ENCODE assay signal across 9 mouse cellular contexts in genomic region chr13:95807106-95807750, GRCm38 (mm10).
A peak's percentile ranks its signal among the peaks of the same experiment; 100 is the strongest.
DNase-seq lines count a peak whose midpoint lies in the region; ATAC-seq lines count a peak whose summit lies in the region.
"Had no signal": no experiment of that assay in that cellular context is flagged by ENCODE, and none has a peak within 500 bp of the region (broad histone marks: within the 10 kb centered on the region; RNA-seq: fewer than 3 reads in every experiment).

No protein-coding gene starts in this region.

- H3K4me1 ChIP-seq in forebrain, embryonic 11.5 days (replicated peaks; ENCODE audit: control insufficient read depth, insufficient read depth, low read length): peaks cover 5% of the 10 kb centered on the region; the same call in 1 of the 2 replicates
- peaks cover 4% of the 10 kb centered on the region; the same call in 1 of the 2 replicates for H3K4me1 ChIP-seq in intestine, embryonic 16.5 days (ENCODE audit: control insufficient read depth, insufficient read depth, low read length)

- no peak overlapping the region for H3K9ac ChIP-seq in forebrain, embryonic 11.5 days (ENCODE audit: low read length)
- no peak overlapping the region for H3K9ac ChIP-seq in intestine, embryonic 16.5 days (ENCODE audit: low read depth, low read length)

- ATAC-seq in forebrain, embryonic 11.5 days (replicated peaks; ENCODE audit: low FRiP score): peak; percentile 93
- 0 out of 2 replicates have a peak, but pooled peaks have one; percentile 5 for ATAC-seq in megakaryocyte progenitor cell, adult 5-6 weeks (replicated peaks; ENCODE audit: poor library complexity)
- ATAC-seq in intestine, embryonic 16.5 days: no peak

- H3K4me2 ChIP-seq in forebrain, embryonic 11.5 days (ENCODE audit: low read depth, low read length, severe bottlenecking): no peak overlapping the region
- no peak overlapping the region for H3K4me2 ChIP-seq in intestine, embryonic 16.5 days (ENCODE audit: low read depth, low read length)

- no peaks in the 10 kb centered on the region for H3K9me3 ChIP-seq in forebrain, embryonic 11.5 days (ENCODE audit: control insufficient read depth, low read length)
- no peaks in the 10 kb centered on the region for H3K9me3 ChIP-seq in intestine, embryonic 16.5 days (ENCODE audit: control insufficient read depth, low read length)

- H3K27me3 ChIP-seq in forebrain, embryonic 11.5 days (ENCODE audit: control insufficient read depth, insufficient read depth, low read length): no peaks in the 10 kb centered on the region
- no peaks in the 10 kb centered on the region for H3K27me3 ChIP-seq in intestine, embryonic 16.5 days (replicated peaks; ENCODE audit: control insufficient read depth, insufficient read depth, low read length)

- 14% methylated on average over 5 of the region's 5 CpGs for WGBS in forebrain, embryonic 11.5 days
- 42% methylated on average over 5 of the region's 5 CpGs for WGBS in intestine, embryonic 16.5 days

- H3K4me3 ChIP-seq in forebrain, embryonic 11.5 days (ENCODE audit: low read depth, low read length): no peak overlapping the region
- no peak overlapping the region for H3K4me3 ChIP-seq in intestine, embryonic 16.5 days (ENCODE audit: low read length)

- DNase-seq in layer of hippocampus, adult 9-11 months: peak; percentile 39
- no peak for DNase-seq in layer of hippocampus, postnatal 25 days (ENCODE audit: extremely low spot score in 1 of 2, low spot score in 1 of 2)
- DNase-seq in forebrain, embryonic 11.5 days (ENCODE audit: low spot score): peak; percentile 67
- peak; percentile 76 for DNase-seq in retina, postnatal 1 day
- no peak for DNase-seq in adrenal gland, postnatal 14 days
- no peak for DNase-seq in spleen, postnatal 10 days (ENCODE audit: low spot score in 2 of 2)
- DNase-seq: liver had no signal

- H3K36me3 ChIP-seq in forebrain, embryonic 11.5 days (ENCODE audit: control insufficient read depth, insufficient read depth, low read length): no peaks in the 10 kb centered on the region
- no peaks in the 10 kb centered on the region for H3K36me3 ChIP-seq in intestine, embryonic 16.5 days (ENCODE audit: control insufficient read depth, insufficient read depth, low read length)

- H3K27ac ChIP-seq in forebrain, embryonic 11.5 days (ENCODE audit: low read depth, low read length): peak overlapping the region; percentile 58; the same call in 1 of the 2 replicates
- no peak overlapping the region for H3K27ac ChIP-seq in intestine, embryonic 16.5 days (ENCODE audit: low read length)

Comparison
In these comparisons a context has a peak if more than half of its experiments do, and no peak if none do; other contexts are left out.
1. DNase-seq: peak in layer of hippocampus, adult 9-11 months (single experiment), forebrain, embryonic 11.5 days (single experiment) and retina, postnatal 1 day (single experiment); none in layer of hippocampus, postnatal 25 days (0 of 2), adrenal gland, postnatal 14 days (single experiment) and spleen, postnatal 10 days (0 of 2).